ENCODE assay signal across 9 mouse cellular contexts in the genomic region with DNA sequence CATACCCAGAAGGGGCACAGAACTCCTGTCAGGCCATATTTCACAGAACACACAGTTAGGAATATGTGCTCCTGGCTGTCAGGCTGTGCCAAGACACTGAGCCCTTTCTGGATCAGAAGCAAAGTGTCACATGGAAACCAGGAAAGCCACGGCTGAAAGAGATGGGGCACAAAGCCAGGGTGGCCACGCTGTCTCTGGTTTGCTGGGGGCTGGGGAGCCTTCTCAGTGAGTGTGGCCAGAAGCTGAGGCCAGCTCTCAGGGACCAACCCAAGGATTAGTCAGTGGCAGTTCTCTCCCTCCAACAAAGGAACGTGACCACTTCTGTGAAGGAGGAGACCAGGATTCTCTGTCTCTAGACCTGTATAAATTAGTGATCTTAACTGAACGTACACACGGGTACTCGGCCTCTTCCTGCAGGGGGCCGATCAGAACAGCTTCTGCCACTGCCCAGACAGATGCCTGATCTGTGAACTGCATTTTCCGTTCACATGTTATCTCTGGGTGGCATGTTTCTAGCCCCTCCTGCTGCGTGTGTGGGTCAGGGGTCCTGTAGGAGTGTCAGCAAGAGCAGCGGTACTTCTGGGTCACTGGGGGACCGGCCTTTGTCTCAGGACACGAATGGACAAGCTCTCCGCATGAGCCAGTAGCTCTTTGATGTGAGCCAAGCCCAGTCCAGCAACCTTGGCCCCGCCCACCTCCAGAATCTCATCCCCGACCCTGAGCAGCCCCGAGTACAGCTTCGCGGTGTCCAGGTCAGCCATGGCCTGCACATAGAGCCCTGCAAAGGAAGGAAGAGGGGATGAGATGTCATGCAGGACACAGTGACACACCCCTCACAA. TPM values are rescaled to one million over a fixed set of nuclear protein-coding genes. Genes with fewer than 3 reads are reported as not detected.
A peak's percentile ranks its signal among the peaks of the same experiment; 100 is the strongest.
DNase-seq lines count a peak whose midpoint lies in the region; ATAC-seq lines count a peak whose summit lies in the region.
"Had no signal": no experiment of that assay in that cellular context is flagged by ENCODE, and none has a peak within 500 bp of the region (broad histone marks: within the 10 kb centered on the region; RNA-seq: fewer than 3 reads in every experiment).

No protein-coding gene starts in this region.

- H3K9me3 ChIP-seq in embryonic facial prominence, embryonic 11.5 days (replicated peaks; ENCODE audit: control insufficient read depth, low read length) = no peaks in the 10 kb centered on the region

- 23% methylated on average over 18 of the region's 18 CpGs for WGBS in embryonic facial prominence, embryonic 11.5 days

- H3K4me2 ChIP-seq in embryonic facial prominence, embryonic 11.5 days (ENCODE audit: low read depth, low read length) = no peak overlapping the region

- no peaks in the 10 kb centered on the region for H3K36me3 ChIP-seq in embryonic facial prominence, embryonic 11.5 days (replicated peaks; ENCODE audit: control insufficient read depth, insufficient read depth, low read depth, low read length)

- H3K27me3 ChIP-seq in embryonic facial prominence, embryonic 11.5 days (ENCODE audit: control insufficient read depth, insufficient read depth, low read length) = no peaks in the 10 kb centered on the region
- H3K27me3 ChIP-seq: Patski had no signal

- H3K4me1 ChIP-seq in embryonic facial prominence, embryonic 11.5 days (ENCODE audit: control insufficient read depth, insufficient read depth, low read length) = peaks cover 19% of the 10 kb centered on the region

- peak overlapping the region; percentile 37 for H3K27ac ChIP-seq in embryonic facial prominence, embryonic 11.5 days (replicated peaks; ENCODE audit: low read depth, low read length)

- peak overlapping the region; percentile 44 for H3K9ac ChIP-seq in embryonic facial prominence, embryonic 11.5 days (replicated peaks; ENCODE audit: low read length)

- peak; percentile 90 for DNase-seq in left cerebral cortex, postnatal 4 days
- DNase-seq in left cerebral cortex, adult 9 months (ENCODE audit: low spot score in 2 of 2) = no peak
- peak; percentile 37 for DNase-seq in embryonic facial prominence, embryonic 11.5 days (ENCODE audit: low spot score)
- DNase-seq in heart, postnatal 36 days = peak; percentile 49 to 59
- DNase-seq in lung, postnatal 4 days = peak; percentile 54 to 74
- no peak for DNase-seq in thymus, postnatal 10 days (ENCODE audit: low spot score in 2 of 2)
- no peak for DNase-seq in layer of hippocampus, postnatal 14 days (ENCODE audit: low spot score in 2 of 2)

- intact Hi-C loops in left cerebral cortex, postnatal 4 days (cut with DNase I) = loop anchor here (5.0 kb wide), 1 partner anchor 116 kb away; a partner anchor contains a TSS
- intact Hi-C loops in heart, postnatal 36 days (cut with DNase I) = no loop called here

- no peak overlapping the region for H3K4me3 ChIP-seq in embryonic facial prominence, embryonic 11.5 days (ENCODE audit: low read depth, low read length)

- ATAC-seq in embryonic facial prominence, embryonic 11.5 days (replicated peaks; ENCODE audit: insufficient number of reproducible peaks, low FRiP score, low TSS enrichment, low read depth) = no peak
- ATAC-seq in inflammation-experienced regulatory T-cells, adult 6 months = no peak
- ATAC-seq: Patski had no signal

RNA-seq across cellular contexts. Expression of a gene that starts 31.1 kb away (rescaled TPM):
- 1 to 10 TPM; 3.3 to 7.7 TPM for total RNA-seq in left cerebral cortex, postnatal 4 days (2021)
- polyA plus RNA-seq in embryonic facial prominence, embryonic 11.5 days (2014; fragmentation: Nextera tagmentation; extraction: Ambion mirVana) = 2.6 and 3.6 TPM in 2 replicates
- total RNA-seq in heart, postnatal 36 days (2021) = 10 to 100 TPM; 32.0 to 34.3 TPM
- polyA plus RNA-seq in inflammation-experienced regulatory T-cells, adult 6 months (2017; shearing (Covaris generic)) = under 1 TPM in 2 of 3 experiments, not detected in 1; 0.50 to 0.96 TPM
- 1 to 10 TPM; 6.7 to 8.3 TPM for total RNA-seq in layer of hippocampus, postnatal 14 days (2021)

RNA-seq across cellular contexts. Expression of a gene that starts 54.6 kb away (rescaled TPM):
- 100 to 1,000 TPM in 1 of 2 experiments, 10 to 100 TPM in 1; 99.3 to 102 TPM for total RNA-seq in left cerebral cortex, postnatal 4 days (2021)
- 93.3 and 103 TPM in 2 replicates for polyA plus RNA-seq in embryonic facial prominence, embryonic 11.5 days (2014; fragmentation: Nextera tagmentation; extraction: Ambion mirVana)
- total RNA-seq in heart, postnatal 36 days (2021) = 10 to 100 TPM; 19.9 to 23.8 TPM
- polyA plus RNA-seq in inflammation-experienced regulatory T-cells, adult 6 months (2017; shearing (Covaris generic)) = 10 to 100 TPM; 50.2 to 72.7 (median 54.4) TPM
- total RNA-seq in layer of hippocampus, postnatal 14 days (2021) = 10 to 100 TPM; 88.3 to 88.6 TPM

Comparison
In these comparisons a context has a peak if more than half of its experiments do, and no peak if none do; other contexts are left out.
1. DNase-seq: peak in left cerebral cortex, postnatal 4 days (single experiment), embryonic facial prominence, embryonic 11.5 days (single experiment), heart, postnatal 36 days (2 of 2) and lung, postnatal 4 days (2 of 2); none in left cerebral cortex, adult 9 months (0 of 2), thymus, postnatal 10 days (0 of 2) and layer of hippocampus, postnatal 14 days (0 of 2).